Mouse (Mus musculus) urinary bladder, adult 18-20 months (tissue): ENCODE measurements at regions not wholly inside any gene's neighbourhood (a gene's known extent, or its start where the extent isn't known, plus 50 kb on each side); places are given as distances from the start of the nearest gene placed in this dataset.

Source experiments
- DNase-seq, 2 experiments: peaks; one replicate each; pipeline ENCODE4 v3.0.0; 2022; ENCODE audit warnings: low spot score in 2 of 2, mixed read lengths in 2 of 2

GRCm38 (mm10) chr11:28782486-28782885 is 70.5 kb upstream of the Efemp1 start:
- no peak for DNase-seq

DNA sequence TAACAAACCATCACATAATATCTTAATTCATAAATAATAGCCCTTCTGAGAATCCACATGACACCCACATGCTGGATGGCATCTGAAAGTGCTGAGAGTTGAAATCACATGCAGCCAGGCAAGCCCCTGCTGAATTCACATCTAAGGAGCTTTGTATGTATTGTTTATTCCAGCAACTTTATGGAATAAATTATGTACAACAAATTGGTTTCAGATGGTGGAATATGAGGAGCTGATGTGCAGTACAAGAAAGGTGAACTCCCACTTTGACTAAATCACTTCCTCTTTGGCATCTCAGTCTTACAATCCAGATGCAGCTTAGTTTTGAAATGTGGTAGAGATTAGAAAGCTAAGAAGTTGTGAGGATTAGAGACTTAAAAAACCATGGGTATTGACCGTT is 82.2 kb upstream of the Efemp1 start:
- DNase-seq, result no peak

DNA sequence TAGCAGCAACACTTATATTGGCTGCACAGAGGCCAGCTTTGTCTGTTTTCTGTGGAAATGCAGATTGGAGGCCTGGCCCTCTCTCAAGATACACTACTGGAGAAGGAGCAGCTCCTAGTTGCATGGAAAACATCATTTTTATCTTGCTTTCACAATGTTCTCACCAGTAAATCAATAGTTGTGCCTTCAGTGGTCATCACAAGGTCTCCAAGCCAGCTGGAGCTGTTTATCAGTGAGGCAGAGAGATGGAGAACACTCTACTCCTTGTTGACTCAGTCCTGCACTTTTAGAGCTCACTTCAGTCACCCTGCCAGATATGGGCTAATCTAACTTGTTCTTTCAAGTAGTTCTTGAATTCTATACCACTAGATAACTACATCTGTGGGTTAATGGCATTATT is 92.3 kb upstream of the Efemp1 start:
- DNase-seq, result no peak

DNA sequence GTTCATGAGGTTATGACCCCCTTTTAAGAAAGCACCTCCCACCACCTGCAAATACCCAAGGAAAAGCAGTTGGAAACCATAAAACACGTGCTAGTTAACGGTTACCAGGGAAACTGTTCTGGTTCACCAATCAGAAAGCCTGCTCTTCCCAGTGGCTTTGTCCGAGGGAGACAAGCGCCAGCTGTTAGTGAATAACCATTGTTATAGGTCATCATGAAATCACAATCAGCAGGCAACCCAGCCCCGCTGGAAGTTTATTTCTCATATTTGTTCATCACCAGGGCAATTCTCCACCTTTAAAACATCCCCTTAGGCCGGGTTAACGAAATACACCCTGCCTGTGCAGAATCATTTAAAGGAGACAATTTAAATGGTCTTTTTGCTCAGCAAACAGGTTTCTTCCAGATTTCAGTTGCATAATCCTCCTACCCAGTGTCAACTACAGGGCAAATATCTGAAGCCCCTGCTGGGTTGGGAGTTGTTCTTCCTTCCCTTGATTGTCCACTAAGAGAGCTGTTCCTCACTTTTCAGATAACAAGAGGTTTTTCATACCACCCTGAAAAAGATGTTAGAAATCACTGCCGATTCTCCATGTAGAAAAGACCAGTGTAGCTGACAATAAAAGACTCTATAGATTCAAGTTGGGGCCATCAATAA is 117.9 kb upstream of the Efemp1 start:
- peak in 1 of 2 experiments; percentile 37 for DNase-seq

DNA sequence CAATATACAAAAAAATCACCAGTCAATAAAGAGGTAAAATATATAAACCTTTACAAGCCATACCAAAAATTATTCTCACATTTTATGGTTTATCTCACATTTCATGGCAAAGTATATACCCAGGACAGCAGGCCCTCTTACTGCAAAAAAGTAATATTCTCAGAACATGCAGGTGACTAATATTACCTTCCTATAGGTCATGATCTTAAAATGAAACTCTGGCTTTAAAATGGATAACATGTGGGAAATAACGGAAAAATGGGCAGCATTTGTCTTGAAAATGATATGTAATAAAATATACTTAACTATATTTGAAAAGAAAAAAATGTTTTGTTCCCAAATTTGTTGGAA is 118.4 kb upstream of the Efemp1 start:
- DNase-seq, result no peak

DNA sequence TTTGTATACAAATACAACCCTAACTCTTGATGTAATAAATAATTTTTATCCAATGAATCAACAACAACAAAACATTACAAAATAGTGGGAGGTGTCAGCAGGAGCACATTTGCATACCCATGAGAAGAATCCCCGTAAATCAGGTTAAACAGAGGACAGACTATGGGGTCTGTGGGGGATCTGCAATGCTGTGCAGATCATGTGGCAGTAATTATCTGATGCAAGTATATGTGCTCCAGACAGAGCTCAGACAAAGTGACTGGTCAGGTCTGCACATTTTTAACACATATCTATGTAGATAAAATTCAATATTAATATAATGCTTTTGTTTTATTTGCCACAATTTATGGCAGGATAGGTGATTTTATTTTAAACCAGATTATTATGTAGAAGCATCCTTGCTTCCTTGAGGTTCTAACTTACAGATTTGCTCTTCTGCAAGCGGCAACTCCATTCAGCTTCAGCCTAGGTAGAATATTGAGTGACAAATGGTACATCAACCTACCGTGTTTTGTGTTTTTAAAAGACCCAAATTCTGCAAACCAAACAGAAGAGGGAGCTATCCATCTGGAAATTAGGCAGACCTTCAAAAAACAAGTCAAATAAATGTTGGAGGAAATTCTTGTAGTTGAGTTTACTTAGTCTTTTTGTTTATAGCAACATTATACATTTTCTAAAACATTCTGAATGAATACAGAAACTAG is 119.0 kb upstream of the Efemp1 start:
- DNase-seq, result no peak

GRCm38 (mm10) chr11:28730140-28730539 is 122.9 kb upstream of the Efemp1 start:
- DNase-seq, result no peak

DNA sequence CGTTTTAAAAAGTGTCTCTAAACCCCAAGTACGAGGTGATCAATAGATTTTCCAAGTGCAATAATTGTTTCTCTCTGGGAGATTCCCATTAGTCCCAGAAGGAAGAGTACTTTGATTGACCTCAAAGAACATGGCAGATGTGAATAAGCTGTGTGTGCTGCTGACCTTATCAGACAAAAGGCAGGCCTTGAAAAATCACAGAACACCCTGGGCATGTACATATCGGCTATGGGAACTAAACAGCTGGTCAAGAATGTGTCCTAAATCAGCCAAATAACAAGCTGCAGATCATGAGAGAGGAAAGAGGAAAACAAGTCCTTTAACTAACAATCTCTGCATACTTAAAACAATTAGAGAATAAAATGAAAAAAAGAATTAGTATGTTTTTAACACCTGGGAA is 125.4 kb upstream of the Ccdc85a start:
- no peak for DNase-seq

- DNase-seq, result no peak
Measured at GRCm38 (mm10) chr11:28708431-28708830, 124.3 kb upstream of the Ccdc85a start.

GRCm38 (mm10) chr11:28702384-28702783 is 118.3 kb upstream of the Ccdc85a start:
- DNase-seq, result no peak

DNA sequence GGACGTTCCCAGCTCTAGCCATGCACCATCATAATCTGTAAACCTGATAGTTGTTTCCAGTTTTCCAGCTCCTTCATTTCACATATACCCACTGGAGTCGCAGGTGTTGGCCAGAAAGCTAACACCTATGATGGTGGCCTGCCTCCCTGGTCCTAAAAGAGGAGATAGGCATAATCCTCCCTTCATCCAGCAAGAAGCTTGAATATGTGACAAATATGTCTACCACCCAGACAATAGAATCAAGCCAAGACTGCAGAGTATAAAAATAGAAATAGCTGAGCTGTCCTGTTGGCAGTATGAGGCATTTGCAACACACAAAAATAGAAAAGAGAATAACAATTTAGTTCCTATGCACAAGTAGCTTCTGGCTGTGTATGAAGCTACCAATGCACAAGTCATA is 117.3 kb upstream of the Ccdc85a start:
- no peak for DNase-seq

- no peak for DNase-seq
Measured at GRCm38 (mm10) chr11:28699766-28700165, 115.6 kb upstream of the Ccdc85a start.

- no peak for DNase-seq
Measured at GRCm38 (mm10) chr11:28697644-28698480, 113.7 kb upstream of the Ccdc85a start.

GRCm38 (mm10) chr11:28695031-28695430 is 110.9 kb upstream of the Ccdc85a start:
- DNase-seq, result no peak

- DNase-seq, result no peak
Measured at GRCm38 (mm10) chr11:28693303-28693702, 109.2 kb upstream of the Ccdc85a start.

DNA sequence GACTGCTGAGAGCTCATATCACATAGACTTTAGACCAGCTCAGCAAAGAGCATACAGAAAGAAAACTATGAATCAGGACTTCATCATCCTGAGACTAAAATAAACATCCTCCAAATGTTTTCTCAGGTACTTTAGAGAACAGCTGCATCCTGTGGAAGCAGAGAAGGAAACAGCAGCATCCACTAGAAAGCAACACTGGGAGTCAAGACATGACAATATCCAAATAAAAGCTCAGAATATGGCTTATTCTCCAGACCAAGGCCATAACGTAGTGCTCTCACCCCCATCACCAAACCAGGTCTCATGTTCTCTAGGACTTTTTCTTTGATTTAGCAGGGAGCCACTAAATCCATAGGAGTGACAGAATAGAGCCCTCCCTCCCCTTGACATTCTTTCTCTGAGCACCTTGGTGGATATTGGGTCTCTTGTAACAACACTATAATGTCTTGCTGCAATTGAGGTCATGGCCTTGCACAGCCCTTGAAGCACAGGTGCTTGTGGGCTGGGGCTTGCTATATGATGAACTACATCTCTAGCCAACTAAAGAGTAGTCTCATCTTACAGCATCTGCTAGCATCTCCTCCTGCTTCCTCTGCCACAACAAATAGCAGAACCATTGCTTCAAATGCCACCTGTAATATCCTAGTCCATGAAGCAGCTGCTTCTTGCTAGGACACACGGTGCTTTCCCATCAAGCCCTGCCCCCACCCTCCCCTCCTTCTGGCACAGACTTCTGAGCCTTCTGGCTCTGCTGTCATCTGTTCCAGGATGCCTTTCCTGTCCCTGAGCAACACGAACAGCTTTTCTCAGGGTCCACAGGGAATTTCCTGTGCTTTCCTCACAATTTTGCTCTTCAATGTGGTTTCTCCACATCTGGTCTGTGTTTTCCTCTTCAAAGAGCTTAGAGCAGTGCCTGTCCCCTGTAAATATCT is 108.4 kb upstream of the Ccdc85a start:
- DNase-seq, result no peak

DNA sequence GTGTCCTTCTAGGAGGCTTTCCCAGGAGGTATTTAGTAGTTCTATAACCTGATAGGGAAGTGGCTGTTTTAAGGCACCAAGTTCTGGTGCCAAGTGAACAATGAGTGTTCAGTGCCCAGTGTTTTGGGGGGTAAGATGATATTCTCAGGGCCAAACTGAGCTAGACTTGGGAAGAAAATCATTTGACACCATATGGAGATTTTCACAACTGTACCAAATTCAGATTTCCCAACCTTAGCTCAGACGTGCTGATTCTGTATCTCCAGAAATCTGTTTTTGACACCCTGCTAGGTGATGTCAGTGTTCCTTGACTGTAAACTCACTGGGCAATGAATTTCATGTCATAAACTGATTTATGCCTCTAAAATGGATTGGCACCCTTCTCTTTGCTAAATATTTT is 104.3 kb upstream of the Ccdc85a start:
- no peak for DNase-seq

DNA sequence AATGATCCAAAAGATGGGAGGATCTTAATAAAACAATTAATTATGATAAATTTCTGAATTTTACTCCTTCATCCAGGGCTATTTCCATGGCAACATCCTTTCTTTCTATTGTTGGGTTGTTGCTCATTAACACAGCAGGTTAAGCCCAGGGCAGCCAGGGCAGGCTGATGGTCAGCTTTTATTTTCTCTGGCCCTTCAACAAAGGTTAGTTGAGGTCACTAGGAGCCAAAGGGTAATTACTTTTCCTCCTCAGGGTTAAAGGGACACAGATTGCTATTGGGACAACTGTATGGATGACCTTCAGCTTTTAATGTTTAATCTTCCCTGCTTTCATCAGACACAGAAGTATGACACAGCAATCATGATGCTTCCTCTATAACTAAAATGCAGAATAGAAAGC is 101.3 kb upstream of the Ccdc85a start:
- DNase-seq, result no peak

DNA sequence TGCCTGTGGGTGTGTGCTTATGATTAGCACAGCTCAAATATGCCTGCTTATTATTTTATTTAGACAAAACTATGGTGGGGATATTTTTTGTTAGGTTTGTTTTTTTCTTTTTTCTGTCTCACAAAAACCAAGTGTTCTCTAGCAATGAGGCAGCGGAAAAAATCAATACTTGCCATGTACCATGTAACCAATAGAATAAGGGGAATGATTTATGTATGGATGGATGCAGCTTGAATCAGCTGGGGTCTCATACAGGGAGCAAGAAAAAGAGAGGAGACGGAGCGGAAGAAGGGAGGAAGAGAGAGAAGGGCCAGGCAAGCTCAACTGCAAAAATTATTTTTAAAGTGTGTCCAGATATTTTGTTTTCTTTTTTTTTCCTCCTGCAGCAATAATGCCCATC is 97.2 kb upstream of the Ccdc85a start:
- DNase-seq, result no peak

DNA sequence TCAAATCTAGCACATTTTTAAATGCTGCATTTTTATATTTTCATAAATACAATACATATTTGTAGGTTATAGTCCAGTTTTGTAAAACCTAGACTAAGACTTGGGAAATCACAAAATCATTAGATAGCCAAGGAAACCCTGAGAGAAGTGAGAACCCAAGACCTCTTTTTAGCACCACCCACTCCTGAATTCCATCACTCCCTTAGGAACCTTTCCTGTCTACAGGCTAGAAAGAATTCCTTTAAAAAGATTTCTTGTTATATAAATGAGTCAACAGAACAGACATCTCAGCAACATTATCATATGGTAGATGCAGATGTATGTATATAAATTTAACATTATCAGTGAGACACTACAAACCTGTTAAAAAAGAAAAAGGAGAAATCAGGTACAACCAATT is 86.6 kb upstream of the Ccdc85a start:
- no peak for DNase-seq

- DNase-seq, result no peak
Measured at GRCm38 (mm10) chr11:28669359-28669758, 85.2 kb upstream of the Ccdc85a start.

GRCm38 (mm10) chr11:28660377-28660776 is 76.3 kb upstream of the Ccdc85a start:
- no peak for DNase-seq
